Mouse (Mus musculus): ENCODE data around the gene Fgfr2. TPM values are rescaled to one million over a fixed set of nuclear protein-coding genes. Genes with fewer than 3 reads are reported as not detected.
"Not testable (repeated sequence)": the region's sequence is repeated elsewhere in the genome, so short reads cannot be mapped to it uniquely, and the experiment has no call there.

Gene Fgfr2
- polyA plus RNA-seq, 3 experiments from 2014 or later, result 0.27 TPM; not detected in 2

DNA sequence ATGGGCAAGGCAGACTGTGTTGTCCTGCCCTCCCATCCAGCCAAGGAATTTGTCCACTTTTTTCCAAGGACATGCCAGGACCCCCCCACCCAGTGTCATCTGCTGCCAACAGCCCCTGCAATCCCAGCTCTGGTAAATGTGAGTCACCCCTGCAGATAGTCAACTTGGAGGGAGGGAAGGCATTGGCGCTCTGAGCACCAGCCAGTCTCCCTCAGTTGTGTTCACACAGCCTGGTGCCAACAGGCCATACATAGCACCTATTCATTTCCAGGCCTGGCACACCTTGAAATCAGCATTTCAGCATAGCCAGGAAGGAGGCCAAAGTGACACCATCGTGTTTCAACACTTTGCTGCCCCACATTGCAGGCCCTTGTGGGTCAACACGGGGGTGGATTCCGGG, 439.2 kb downstream of the Fgfr2 start:
- ATAC-seq, result no peak

- no peak for ATAC-seq
Observed at GRCm38 (mm10) chr7:132682901-132683300, 440.2 kb downstream of the Fgfr2 start.

DNA sequence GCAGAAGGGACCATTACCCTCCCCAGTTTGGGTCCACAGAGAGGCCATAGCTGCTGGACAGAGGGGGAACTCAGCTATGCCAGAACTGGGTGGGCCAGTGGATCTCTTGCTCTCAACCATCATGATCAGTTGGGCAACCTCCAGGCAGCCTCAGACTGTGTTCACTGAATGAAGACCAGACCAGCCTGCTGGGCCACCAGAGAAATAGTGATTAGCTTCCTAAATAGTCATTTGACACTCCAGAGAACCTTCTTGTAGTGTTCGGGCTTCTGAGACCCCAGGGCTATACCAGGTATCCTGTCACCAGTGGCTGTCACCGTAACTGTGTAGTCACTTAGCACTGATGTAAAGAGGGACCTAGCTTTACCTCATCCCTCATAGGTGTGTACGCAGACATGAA, 440.8 kb downstream of the Fgfr2 start:
- ATAC-seq, result no peak

DNA sequence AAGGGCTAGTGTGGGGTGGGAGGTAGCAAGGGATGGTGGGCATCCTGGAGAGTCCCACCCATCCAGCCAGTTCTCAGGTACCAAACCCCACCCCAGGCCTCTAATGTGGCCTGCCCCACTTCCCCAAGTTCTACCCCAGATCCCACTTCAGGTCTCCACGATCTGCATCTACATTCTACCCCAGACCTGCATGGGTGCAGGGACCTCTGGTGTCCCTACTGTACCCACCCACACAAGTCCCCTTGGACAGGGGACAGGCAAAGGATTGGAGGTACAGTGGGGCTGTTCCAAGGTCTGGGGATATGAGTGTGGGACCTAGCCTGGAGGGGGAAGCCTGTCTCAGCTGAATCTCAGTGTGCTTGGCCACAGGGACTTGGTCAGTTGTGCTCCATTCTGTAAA, 441.3 kb downstream of the Fgfr2 start:
- ATAC-seq, result no peak

DNA sequence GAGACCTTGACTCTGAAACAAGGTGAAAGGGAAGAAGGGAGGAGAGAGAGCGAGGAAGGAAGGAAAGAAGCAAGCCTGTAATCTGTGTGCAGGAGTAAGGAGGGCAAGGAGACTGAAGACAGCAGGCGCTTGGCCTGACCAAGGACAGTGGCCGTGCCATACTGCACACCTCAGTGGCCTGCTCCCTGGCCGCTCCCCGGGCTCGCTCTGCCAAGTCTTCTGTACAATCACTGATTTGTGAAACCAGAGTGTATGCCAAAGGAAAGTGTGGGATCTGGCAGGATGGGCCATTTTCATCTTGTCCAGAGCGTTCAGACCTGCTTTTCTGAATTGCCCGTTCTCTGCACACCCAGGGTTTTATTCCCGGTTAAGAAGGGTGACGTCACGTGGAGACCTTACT, 441.9 kb downstream of the Fgfr2 start:
- ATAC-seq, result no peak

- no peak for ATAC-seq
Observed at GRCm38 (mm10) chr7:132679549-132679948, 443.6 kb downstream of the Fgfr2 start.

GRCm38 (mm10) chr7:132679117-132679516, 444.0 kb downstream of the Fgfr2 start:
- no peak for ATAC-seq

DNA sequence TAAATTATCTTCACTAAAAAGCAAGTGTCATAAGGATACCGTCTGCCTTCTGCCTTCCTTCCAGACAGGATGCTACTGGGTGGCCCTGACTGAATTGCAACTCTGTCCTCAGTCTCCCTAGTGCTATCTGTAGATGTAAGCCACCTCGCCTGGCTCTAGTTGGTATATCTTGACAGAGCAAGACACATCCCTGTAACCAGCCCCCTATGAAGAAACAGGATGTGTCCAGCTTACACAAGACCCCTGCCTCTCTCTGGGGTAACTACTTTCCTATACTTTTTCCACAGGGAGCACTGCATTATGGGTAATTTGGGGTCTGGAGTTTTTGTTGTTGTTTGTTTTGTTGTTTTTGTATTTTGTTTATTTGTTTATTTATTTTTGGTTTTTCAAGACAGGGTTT, 447.2 kb downstream of the Fgfr2 start:
- no peak for ATAC-seq

- no peak for ATAC-seq
Observed at GRCm38 (mm10) chr7:132673931-132674755, 449.0 kb downstream of the Fgfr2 start.

DNA sequence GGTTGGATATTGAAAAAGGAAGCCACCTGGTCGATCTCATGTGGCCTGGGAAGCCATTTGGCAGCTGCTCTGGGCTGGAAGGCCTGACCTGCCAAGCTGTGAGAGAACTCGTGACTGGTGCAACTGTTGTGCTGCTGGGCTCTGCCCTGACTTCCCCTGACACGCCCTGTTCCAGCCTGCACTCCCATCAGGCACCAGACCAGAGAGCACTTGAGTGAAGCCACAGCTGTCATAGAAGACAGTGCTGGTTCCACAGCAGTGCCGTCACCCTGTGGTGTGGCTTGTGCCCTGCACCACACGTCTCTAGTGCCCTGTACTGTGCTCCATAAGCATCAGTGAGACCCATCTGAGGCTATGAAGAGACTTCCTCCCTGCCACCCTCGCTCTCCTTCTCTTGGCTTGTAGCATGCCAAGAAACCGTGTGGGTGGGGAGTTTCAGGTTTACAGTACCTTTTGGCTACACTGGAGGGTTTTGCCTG, 450.6 kb downstream of the Fgfr2 start:
- ATAC-seq, result peak; percentile 87

DNA sequence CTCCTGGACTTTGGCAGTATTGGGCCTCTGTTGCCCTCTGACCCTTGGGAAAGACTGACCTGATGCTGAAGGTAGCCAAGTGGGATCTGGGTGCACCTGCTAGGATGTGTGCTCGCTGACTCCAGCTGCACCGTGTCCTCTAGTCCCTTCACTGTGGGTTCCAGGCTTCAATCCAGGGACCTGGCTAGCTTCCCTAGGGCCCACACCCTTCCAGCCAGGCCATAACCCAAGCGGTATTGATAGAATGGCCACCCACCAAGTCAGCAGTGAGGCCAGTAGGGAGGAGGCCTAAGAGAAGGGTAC, 452.3 kb downstream of the Fgfr2 start:
- no peak for ATAC-seq

- no peak for ATAC-seq
Observed at GRCm38 (mm10) chr7:132669999-132670862, 452.9 kb downstream of the Fgfr2 start.

- ATAC-seq, result no peak
Observed at GRCm38 (mm10) chr7:132668604-132669003, 454.5 kb downstream of the Fgfr2 start.

DNA sequence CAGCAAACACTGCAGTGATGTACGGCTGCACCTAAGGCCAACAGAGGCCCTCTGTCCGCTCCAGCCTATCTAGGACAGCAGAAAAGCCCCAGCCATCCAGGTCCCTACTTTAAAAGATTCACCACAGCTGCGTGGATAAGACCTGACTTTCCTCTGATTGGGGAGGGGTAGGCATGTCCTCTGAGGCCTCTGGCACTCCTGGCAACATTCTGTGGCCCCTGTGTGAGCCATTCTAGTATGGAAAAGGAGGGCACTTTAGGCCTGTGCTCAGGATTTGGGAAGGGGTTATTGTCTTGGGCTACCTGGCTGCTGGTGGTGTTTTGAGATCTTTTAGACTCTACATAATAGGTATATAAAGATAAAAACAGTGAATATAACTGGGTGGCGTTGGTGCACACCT, 456.6 kb downstream of the Fgfr2 start:
- ATAC-seq, result no peak

- no peak for ATAC-seq
Observed at GRCm38 (mm10) chr7:132665664-132666382, 457.3 kb downstream of the Fgfr2 start.

DNA sequence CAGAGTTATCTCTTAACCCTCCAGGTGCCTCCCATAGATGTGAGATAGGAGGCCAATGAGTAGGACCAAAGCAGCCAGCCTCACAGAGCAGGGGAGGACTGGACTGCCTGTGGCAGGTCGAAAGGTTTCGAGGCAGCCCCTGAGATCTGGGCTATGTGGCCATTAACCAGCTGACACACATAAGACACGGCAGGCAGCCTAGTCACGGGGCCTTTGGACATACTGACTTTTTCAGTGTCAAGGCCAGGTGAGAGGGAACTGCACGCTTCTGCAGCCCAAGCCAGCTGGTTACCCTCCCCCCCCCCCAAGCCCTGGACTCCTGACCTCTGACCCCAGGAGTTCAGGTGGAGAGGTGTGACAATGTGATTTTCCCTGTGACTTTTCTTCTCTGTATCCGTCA, 458.3 kb downstream of the Fgfr2 start:
- ATAC-seq, result no peak

DNA sequence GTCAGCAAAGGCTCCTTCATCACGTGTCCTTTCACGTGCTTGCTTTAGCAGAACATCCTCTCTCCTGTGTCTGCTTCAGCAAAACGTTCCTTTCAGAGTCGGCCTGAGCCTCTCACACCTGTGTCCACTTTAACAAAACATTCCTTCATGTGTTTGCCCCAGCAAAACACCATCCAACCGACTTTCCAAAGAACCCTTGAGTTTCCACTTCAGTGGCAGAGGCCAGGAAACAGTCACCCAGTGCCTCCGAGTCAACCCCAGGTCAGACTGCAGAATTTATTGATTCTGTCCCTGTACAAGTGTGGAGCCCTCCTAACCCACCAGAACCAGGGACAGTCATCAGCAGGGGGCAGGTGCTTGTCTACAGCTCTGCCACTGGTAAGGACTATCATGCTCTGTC, 460.3 kb downstream of the Fgfr2 start:
- ATAC-seq, result not testable (repeated sequence)

DNA sequence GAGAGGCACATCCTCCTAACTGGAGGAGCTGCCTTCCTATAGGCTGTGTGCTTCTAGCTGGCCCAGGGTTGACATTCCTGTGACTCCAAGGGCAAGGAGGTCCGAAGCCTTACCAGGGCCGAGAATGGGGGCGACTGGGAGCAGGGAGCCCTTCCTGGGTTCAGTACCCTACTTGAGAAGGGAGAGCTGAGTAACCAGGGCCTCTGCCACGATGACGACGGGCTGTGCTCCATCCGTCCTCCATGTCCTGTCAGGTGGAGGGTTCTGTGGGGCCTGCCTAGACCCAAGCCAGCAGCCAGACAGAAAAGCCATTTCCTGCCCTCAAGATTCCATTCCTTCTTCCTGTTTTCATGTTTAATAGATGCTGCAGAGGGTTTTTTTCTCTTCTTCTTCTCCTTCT, 463.5 kb downstream of the Fgfr2 start:
- ATAC-seq, result peak; percentile 51

DNA sequence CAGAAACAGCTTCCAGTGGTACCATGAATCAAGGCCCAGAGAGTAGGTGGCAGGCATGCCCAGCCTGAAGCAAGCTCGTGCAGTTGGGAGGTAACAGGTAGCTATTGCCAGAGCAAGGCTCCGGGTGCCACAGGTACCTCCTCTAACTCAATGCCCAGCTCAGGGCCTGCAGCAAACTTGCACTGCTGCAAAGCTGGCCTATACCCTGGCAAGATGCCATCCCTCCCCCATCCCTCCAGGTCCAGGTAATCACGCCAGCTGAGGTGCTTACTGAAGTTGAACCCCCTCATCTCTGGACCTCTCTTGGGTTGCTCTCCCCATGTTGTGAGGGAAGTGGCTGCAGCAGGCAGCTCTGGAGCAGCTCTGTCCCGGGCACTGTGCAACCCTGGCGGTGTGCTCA, 464.5 kb downstream of the Fgfr2 start:
- no peak for ATAC-seq

- ATAC-seq, result no peak
Observed at GRCm38 (mm10) chr7:132658058-132658450, 465.1 kb downstream of the Fgfr2 start.

DNA sequence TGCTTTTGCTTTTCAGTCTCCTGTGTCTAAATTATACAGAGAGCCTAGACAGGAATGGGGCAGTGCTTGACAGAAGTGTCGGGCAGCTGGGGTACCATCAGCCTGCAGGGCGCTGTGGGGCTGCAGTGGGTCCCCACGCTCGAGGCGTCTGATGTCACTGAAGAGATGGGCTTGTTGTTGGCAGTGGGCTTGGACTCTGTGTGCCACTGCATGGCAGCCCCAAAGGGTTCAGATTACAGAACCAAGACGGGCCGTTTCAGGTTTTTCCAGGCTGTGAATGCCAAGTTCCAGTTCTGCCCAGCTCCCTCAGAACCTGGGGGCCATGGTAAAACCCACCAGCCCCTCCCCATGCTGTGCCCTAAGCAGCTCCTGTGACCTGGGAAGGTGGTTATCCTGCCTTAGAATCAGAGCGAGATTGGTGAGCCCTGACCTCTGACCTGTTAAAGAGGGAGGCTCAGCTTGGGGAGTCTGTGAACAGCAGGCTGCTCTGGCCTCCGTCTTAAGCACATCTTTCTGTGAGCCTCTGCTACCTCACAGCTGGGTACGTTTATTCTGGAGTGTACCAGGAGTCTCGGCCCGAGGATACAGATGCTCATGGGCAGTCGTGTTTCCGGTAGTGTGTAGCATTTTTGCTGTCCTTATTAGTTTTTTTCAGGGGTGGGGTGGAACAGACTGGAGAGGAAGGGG, 465.6 kb downstream of the Fgfr2 start:
- no peak for ATAC-seq

DNA sequence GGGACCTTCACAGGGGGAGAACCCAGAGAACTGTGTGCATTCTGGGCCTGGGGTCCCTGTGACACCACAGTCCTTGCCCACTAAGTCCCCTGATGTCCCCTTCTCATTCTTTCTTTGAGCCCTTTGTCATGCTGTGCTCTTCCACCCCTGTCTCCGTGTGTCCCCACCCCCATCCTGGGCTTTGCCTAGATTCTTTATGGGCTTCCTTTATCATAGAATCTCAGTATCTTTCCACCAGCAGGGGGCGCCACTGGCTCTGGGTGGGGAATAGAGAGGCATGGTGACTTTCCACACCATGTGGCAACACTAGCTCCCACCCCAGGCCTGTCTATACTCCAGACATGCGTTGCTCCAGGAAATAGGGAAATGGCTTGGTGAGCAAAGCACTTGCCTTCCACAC, 466.6 kb downstream of the Fgfr2 start:
- ATAC-seq, result peak; percentile 51

GRCm38 (mm10) chr7:132656075-132656474, 467.1 kb downstream of the Fgfr2 start:
- ATAC-seq, result peak; percentile 90

All from inflammation-experienced regulatory T-cells, adult 6 months (primary cell).